Mouse (Mus musculus) 416B (cell line): ENCODE measurements around the gene 4933427D14Rik.

Experiments
- DNase-seq: peaks from one replicate; pipeline ENCODE4 v3.0.0; 2011; ENCODE audit warnings: low read depth

The 4933427D14Rik gene

DNA sequence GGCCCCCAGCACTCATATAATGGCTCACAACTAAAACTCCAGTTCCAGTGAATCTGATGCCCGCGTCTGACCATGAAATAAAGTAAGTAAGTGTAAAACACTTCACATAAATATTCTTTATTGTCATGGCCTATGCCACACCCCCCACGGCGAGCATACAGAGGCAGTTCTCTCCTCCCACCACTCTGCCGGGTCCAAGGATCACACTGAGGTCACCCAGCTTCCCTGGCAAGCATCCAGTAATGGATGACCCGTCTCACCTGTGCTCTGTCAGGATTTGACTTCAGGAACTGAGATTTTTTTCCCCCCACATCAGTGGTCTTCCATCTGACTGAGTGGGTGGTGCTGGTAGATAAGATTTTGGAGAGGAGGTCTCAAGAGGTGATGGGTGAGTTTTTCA lies 67.1 kb downstream of the 4933427D14Rik start:
- DNase-seq: no peak

DNA sequence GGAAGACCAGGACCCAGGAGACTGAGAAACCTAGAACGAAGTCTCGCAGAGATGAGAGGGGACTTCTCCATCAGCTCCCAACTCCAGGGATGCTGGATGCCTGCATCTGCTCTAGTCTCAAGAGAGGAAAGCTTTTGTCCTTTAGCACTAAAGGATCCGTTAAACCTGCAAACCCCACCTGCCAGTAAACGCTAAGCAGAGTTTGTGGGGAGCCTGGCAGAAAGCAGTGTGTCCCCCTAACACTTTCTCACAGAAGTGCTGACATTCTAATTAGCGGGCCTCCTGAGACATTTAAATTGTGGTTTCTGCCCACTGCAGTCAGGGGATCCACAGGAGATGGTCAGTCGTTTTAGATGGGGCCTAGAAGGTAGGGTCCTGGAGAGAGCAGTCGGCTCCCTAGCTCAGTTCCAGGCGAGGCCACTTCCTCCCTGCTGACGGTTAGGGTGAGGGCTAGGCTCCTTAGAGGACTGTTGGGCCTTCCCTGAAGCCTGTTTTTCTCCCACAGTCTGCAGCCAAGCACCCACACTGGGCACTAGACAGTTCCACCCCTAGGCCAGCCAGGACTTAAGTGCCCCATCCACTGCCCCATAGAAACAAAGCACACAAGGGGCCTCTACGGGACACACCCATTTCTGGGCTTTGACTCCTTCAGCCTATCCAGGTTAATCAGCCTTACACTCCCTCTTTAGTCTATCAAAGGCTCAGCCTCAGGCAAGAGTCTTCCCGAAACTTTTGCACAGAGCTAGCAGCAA lies 70.9 kb downstream of the 4933427D14Rik start:
- DNase-seq: no peak

DNA sequence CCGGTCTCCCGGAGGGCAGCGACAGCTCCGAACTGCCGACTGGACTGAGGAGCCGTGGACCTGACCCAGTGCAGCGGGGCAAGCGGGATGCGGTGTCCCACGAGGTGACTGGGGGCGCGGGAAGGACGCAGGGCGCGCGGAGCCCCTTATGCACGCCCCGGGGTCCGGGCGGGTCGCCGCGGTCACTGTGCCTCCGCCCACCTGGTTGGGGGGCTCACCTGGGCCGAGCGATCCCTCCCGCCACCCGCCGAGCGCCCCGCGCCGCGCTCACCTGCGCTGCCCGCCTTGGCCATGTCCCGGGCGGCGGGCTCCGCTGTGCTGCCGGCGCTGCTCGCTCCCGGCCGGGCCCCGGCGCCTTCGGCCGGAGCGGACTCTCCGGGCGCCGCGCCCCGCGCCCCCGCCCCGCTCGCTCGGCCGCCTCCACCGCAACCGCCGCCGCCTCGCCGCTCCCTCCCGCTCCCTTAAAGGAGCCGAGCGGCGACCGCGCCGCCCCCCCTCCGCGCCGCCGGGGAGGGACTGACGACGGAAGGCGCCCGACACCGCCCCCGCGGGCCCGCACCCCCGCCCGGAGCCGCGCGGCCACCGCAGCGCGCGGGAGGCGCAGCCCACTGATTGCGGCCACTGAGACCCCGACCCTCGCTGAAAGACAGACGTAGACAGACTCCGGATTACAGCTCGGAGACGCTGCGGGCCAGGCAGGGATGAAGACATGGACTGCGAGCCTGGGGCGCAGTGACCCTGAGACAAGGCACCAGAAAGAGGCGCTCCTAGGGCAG lies 71.7 kb downstream of the 4933427D14Rik start, which contains the start of gene Pitpnm3:
Gene Pitpnm3, minus strand, starts transcription at position 396 of the 776 bp plus-strand sequence.
- DNase-seq: no peak

DNA sequence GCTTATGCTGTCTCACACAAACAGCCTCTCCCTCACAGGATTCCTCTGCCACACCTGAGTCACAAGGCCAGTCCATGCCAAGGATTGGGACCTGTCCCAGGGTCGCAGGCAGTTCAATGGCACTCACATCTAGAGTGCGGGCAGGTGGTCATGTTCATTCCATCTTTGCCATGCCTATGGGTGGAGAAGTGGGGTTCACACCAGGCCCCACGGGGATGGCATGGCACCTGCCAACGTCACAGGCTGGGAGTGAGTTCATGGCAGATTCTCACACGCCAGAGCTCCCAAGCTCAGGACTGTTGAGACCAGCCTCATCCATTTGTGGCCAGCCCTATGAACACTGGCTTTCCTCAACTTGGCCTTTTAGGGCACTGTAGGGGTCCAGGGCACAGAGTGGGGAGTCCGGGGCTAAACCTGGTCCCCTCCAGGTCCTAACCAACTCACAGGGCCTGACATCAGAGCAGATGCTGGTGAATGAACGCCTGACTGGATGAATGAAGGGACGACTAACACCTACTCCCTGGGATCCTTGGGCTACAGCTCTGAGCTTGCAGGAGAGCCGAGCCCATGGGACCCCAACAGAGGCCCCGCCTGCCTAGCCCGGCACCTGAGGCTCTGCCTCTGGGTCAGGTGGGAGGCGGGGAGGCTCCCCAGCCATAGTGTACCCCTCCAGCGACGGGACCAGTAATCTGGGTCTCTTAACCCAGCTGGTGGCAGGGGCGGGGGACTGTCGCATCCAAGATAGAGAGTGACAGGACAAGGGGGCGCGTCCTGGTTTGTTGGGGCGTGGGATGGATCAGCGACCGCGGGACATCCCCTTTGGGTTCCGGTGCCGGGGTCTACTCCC lies 72.5 kb downstream of the 4933427D14Rik start:
- no peak for DNase-seq

DNA sequence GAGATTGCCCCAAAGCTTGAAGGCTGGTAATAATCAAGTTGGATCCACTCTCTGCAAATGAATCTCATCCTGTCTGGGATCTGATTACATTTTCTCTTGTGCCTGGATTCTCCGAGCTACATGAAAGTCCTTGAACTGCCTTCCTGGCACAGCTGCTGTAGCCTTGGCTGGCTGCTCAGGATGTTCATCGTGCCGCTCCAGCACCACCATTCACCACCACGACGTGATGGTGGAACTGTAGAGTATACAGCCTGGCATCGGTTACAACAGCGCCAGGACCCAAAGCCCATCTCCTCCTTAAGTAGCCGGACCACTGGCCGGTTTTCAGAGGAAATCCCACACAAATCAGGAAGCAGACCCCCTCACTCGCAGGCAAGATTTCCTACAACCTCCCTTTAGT lies 74.2 kb downstream of the 4933427D14Rik start:
- DNase-seq: no peak

DNA sequence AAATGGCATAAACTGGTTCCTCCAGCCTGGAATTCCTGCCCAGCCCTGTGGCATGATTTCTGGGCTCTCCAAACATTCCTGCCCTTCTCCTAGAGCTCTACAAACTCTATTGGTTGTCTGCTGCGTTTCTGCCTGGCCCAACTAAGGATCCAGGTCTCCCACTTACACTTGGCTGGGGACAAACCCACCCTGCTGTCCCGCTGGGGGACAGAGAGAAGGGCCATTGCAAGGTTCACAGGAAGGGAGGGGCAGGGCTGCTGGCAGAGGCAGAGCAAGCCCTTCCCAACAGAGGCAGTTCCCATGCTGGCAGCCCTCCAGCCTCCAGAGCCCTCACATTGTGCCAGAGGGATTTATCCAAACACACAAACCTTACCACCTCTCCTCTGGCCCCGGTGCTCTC lies 75.0 kb downstream of the 4933427D14Rik start:
- no peak for DNase-seq

DNA sequence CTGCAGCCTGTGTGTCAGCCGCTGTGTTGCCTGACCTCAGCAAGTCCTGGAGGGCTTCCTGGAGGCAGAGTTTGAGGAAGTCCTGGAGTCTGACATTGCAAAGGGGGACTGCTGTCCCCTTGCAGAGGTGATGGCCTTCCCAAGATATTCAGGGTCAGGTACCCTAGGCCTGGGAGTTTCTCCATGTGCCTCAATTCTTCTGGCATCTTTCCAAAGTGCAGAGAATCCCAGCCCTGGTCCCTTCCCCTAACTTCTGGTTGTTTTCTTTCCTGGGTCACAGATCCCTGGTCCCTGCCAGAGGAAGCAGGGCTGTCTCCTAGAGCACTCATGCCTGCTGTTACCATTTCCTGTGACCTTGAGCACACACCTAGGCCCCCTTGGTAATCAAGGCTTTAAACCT lies 75.6 kb downstream of the 4933427D14Rik start:
- no peak for DNase-seq

DNA sequence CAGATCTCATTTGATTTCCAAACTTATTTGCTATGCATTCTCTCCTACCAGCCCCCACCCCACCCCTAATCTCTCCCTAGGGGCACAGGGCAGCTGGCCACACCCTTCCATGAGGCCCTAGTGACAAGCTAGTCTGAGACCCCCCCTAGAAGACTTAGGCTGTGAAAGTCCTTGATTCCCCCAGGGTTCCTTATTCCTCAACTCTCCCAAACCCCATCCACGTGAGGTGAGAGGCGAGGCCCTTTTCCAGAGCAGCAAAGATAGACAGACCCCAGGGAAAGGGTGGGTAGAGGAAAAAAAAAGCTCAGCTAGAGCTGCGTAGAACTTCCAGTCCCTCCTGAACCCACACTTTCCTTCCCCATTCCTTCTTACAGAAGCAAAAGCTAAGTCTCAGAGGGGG lies 76.4 kb downstream of the 4933427D14Rik start:
- DNase-seq: no peak

DNA sequence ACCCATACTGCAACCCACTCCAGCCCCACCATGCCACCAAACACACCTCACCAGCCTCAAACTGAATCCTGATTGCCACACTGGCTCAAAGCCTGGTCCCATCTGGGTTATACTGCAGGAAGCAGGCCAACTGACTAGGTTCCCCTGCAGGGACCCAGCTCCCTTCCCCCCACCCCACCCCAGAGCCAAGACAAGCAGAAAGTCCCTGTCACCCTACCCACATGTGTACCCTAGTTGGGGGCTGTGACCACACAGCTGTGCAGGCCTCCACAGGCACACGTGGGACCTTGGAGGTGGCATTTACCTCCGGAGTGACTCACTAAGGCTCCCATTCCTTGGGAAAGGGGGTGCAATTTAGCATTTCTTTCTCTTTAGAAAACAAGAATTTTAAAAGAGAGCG lies 76.8 kb downstream of the 4933427D14Rik start:
- no peak for DNase-seq

DNA sequence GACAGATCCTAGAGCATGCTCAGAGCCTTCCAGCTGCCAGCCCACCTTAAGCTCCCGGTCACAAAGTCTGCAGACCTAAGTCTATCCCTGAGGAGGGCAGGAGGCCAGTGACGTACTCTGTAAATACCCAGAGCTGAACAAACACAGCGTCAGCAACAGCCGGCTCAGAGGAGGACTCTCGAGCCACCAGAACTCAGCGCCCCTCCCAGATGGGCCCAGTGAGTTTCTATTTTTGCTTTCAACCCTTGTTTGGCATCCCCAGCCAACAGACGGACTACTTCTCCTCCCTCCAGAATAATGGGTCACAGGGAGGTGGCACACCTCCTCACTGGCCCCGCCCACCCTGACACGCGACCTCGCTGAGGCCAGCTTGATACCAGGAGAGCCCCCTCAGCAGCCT lies 77.2 kb downstream of the 4933427D14Rik start:
- DNase-seq: no peak

DNA sequence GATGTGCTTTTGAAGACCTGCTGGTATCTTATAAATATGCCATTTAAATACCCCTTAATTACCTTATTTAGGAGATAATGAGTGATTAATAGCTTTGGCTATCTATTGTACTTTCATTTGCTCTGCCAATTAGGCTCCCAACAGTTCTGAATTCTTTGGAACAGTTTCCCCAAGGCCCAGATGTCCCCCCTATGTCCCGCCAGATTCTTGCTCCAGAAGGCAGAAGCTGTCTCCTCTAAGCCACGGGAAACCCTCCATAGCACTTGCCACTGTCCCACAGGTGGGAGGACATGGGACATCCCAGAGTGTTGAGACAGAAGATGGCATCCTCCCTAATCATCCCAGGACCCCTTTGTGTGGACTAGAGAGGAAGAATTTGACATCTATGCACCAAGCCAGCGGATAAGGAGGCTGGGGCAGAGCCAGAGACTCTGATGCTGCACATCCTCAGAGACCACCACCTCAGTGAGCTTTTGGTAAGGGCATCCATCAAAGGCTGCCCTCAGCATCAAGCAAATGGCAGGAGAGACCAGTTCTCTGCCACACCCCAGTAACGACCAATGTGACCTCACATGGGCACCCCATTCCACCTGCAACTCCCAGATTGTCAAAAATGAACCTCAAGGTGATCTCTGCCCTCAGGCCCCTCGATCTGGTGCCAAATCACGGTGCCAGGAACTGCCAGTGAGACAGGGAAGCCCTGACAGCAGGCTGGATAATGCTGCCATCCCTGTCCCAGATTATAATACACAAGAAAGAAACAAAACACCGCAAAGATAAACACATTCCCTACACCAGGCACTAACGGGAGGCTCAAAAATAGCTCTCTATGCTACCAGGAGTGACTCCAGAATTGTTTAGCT lies 78.0 kb downstream of the 4933427D14Rik start:
- DNase-seq: no peak

DNA sequence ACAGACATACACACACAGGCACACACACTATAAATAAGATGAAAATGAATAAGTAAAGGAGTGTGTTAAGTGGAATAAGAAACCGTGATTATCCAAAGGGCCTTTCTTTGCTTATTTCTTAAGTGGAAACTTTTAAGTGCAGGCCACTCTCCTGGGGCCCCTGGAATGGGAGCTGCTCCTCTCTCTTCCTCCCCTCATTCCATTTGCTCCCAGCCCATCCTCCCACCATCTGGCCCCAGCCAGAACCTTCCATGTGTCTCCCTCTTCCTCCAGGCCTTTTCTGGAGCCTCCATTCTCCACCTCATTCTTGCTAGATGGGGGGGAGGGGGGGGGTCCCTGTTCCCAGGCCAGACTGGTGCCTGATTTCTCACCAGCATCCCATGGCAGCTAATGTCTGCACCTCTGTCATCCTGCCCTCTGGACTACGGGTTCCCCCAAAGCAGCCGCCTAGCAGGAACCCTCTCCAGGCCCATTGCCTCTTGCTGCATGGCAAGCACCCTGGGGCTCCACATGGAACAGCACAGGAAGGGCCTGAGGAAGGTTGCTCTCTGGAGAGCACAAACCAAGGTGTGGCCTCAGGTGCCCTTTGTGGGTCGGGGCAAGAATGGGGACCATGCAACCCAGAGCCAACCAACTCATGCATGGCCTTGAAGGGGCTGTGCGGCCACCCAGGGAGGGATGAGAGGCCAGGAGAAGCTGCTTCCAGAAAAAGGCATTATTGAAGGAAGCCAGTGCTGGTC lies 79.6 kb downstream of the 4933427D14Rik start:
- DNase-seq: no peak

DNA sequence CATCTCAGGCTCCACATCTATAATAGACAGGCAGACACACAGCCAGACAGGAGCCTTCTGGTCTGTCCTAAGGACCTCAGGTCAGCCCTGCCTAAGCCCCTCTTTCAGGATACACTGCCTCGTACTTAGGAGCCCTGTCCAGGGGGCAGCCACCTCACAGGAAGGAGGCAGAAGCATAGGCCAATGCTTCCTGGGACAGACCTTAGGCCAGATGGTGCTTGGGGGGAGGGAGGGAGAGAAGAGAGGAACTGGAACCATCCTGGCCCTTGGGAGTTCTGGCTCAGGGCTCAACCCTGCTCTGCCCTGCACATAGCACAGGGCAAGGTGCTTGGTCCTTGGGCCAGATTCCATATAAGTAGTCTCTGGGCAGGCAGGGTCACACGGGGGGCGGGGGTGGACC lies 81.5 kb downstream of the 4933427D14Rik start:
- DNase-seq: no peak

DNA sequence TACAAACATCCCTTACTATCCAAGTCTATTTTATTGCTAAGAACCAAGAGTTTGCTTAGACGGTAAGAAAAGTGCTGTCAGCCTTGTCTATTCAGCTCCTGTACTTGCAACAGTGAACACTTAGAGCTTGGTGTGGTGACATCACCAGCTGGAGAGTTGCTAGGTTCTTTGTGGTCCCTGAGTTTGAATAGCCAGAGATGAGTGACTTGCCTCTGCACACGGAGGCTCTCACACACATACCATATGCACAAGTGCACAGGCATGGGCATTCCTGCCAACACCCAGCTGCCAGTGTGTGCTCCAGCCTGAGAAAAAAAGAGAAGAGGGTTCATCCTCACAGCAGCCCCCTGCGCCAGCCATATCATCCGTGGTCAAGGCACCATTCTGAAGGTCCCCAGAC lies 83.7 kb downstream of the 4933427D14Rik start:
- DNase-seq: no peak

DNA sequence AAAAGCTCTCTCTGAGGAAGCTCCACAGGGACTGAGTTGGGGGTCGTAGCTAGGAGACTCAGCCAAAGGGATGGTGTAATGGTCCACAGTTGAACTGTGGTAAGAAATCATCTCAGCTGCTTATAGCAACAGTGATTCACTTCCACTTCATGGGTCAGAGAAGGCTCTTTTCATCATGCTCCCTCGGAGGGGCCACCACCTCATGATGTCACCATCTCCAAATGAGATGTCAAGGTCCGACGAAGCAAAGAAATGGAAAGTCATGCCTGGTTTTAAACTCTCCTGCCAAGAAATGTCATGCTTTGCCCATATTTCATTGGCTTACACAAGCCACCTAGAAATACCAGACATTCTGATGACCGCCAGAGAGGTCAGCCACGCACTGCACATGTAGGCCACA lies 86.9 kb downstream of the 4933427D14Rik start:
- no peak for DNase-seq

DNA sequence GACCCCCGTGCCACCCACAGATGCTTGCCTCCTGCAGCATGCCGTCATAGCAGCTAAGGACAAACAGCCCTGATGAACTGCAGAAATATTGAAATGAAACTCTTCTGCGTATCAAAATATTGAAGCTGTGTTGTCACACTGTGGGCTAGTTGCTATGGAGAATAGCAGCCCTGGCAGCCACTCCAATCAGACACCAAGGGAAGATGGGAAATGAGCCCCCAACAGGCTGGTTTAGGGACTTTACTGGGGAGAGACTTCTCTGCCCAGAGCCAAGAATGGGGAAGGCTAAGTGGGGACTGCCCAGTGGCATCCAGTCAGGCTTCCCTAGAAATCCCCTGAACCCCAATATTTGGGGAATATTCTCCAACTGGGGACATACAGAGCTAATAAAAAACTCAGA lies 88.6 kb downstream of the 4933427D14Rik start:
- no peak for DNase-seq

DNA sequence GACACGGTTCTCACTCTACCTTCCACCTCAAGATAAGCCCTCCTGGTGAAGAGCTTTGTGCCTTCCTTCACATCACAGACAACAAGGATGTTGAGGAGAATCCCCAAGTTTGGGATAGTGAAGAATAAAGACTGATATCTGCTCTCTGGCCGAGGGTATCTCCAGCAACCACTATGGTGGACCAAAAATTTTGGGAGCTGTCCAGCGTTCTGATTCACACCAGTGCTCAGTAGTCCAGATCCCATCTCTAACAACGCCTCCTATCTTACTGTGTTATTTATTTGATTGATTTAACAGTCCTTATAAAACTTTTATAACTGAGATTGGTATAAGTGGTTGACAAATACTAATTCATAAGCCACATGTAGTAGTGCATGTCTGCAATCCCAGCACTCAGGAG lies 94.0 kb downstream of the 4933427D14Rik start:
- peak; percentile 5 for DNase-seq

DNA sequence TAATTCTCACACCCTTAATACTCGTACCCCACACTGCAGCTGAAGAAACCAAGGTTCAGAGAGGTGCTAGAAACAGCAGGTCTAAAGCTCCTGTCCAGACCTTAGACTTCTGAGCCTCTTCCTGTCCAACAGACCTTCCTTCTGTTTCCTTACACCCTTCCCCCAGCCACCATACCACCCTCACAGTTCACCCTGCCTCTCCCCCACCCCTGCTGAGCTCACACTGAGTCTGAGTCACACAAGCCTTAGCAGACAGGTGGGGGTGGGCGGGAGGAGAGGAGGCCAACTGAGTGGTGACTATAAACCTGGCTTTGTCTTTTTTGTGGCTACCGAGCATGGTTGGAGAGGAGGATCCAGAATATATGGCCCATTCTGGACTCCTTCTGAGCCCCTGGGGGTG lies 96.5 kb downstream of the 4933427D14Rik start:
- no peak for DNase-seq

DNA sequence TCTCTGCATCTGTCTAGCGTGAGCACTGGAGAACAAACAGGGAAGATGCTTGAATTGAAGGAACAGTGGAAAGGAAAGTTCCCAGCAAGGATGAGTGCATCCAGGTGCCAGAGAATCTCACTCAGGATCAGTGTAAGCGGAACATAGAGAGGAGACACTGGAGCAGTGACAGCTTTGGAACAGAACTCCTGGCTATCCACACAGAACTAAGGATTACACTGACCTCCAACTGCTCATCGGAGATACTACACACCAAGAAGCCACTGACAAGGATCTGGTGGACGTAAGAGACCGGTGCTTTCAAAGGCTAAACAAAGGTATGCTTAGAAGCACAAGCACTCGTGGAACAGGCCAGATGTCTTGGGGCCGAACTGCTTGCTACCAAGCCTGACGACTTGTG lies 103.0 kb downstream of the 4933427D14Rik start:
- no peak for DNase-seq
